Mouse (Mus musculus) frontal cortex, adult 2 months (tissue): Measurements from ENCODE around the gene Crybg3. TPM values are rescaled to one million over a fixed set of nuclear protein-coding genes. Genes with fewer than 3 reads are reported as not detected.

Experiments
- DNase-seq, 2 experiments: peaks; one replicate each; pipeline ENCODE4 v3.0.0; 2022; ENCODE audit warnings: low spot score in 1 of 2; ENCODE audit errors: extremely low spot score in 1 of 2
- polyA plus RNA-seq: library from polyadenylated mRNA; depleted of rRNA; stranded (reverse); fragments of >200 nt; gene quantifications from 2 replicates; pipeline ENCODE4 v1.2.3, GENCODE M21; 2012; rRNA removed

The Crybg3 gene
- polyA plus RNA-seq: 4.8 and 6.6 TPM in 2 replicates

GRCm38 (mm10) chr16:59600311-59601251 lies at the start of gene Crybg3:
TSS of gene Crybg3 (minus strand) at chr16:59600979.
- DNase-seq: peak in 1 of 2 experiments; percentile 42

GRCm38 (mm10) chr16:59643766-59644165 lies 43.0 kb upstream of the Crybg3 start:
- no peak for DNase-seq

- DNase-seq: no peak
These were observed 39.2 kb upstream of the Crybg3 start for GRCm38 (mm10) chr16:59639985-59640384.

- DNase-seq: peak; percentile 89 to 95
These were observed 38.4 kb upstream of the Crybg3 start, which contains the start of gene Arl6 for GRCm38 (mm10) chr16:59639102-59639691. TSS of gene Arl6 (minus strand) at chr16:59639391.

- no peak for DNase-seq
These were observed 33.8 kb upstream of the Crybg3 start for GRCm38 (mm10) chr16:59634598-59634997.

GRCm38 (mm10) chr16:59621554-59621953 lies 20.8 kb upstream of the Crybg3 start:
- DNase-seq: no peak

GRCm38 (mm10) chr16:59617167-59617566 lies 16.4 kb upstream of the Crybg3 start:
- DNase-seq: peak; percentile 29 to 82

- no peak for DNase-seq
These were observed 14.9 kb upstream of the Crybg3 start for GRCm38 (mm10) chr16:59615675-59616074.

GRCm38 (mm10) chr16:59610750-59611149 lies 10.0 kb upstream of the Crybg3 start:
- no peak for DNase-seq

GRCm38 (mm10) chr16:59604078-59604781 lies 3.5 kb upstream of the Crybg3 start:
- DNase-seq: no peak

- no peak for DNase-seq
These were observed 1.1 kb downstream of the Crybg3 start for GRCm38 (mm10) chr16:59599411-59600265.

- no peak for DNase-seq
These were observed 1.8 kb downstream of the Crybg3 start for GRCm38 (mm10) chr16:59598997-59599396.

GRCm38 (mm10) chr16:59597256-59597655 lies 3.5 kb downstream of the Crybg3 start:
- DNase-seq: no peak

- DNase-seq: no peak
These were observed 6.1 kb downstream of the Crybg3 start for GRCm38 (mm10) chr16:59594714-59595113.

- DNase-seq: no peak
These were observed 10.0 kb downstream of the Crybg3 start for GRCm38 (mm10) chr16:59590790-59591189.

GRCm38 (mm10) chr16:59588351-59589025 lies 12.3 kb downstream of the Crybg3 start:
- no peak for DNase-seq

- DNase-seq: no peak
These were observed 13.0 kb downstream of the Crybg3 start for GRCm38 (mm10) chr16:59587816-59588215.

- no peak for DNase-seq
These were observed 13.9 kb downstream of the Crybg3 start for GRCm38 (mm10) chr16:59586911-59587310.

GRCm38 (mm10) chr16:59586276-59586675 lies 14.5 kb downstream of the Crybg3 start:
- DNase-seq: no peak
